Mouse (Mus musculus) midbrain, postnatal 0 days (tissue): ENCODE results near the gene Nhlrc2. TPM values are rescaled to one million over a fixed set of nuclear protein-coding genes. Genes with fewer than 3 reads are reported as not detected.

Source experiments
- ATAC-seq: fragments of 200-750 bp; cut with Nextera tagmentation; 2 replicates; pipeline ENCODE4 v1.8.0; 2017; ENCODE audit warnings: moderate number of reproducible peaks, mild to moderate bottlenecking, moderate TSS enrichment, moderate library complexity; ENCODE audit not compliant: low FRiP score
- DNase-seq: peaks from one replicate; pipeline ENCODE4 v3.0.0-alpha.2; 2015; ENCODE audit warnings: low spot score
- H3K27ac ChIP-seq: fragments of 300-500 bp; sonication (generic); 2 replicates; pipeline ENCODE4 v1.5.1; 2014; ENCODE audit warnings: low read depth, mild to moderate bottlenecking, low read length, mixed read lengths
- H3K27me3 ChIP-seq: fragments of 300-500 bp; sonication (generic); 2 replicates; pipeline ENCODE4 v1.6.1; 2014; ENCODE audit warnings: low read length, control low read depth, mixed read lengths; ENCODE audit not compliant: insufficient read depth
- H3K36me3 ChIP-seq: fragments of 300-500 bp; sonication (generic); 2 replicates; pipeline ENCODE4 v1.6.1; 2014; ENCODE audit warnings: low read length, control low read depth, mixed read lengths; ENCODE audit not compliant: insufficient read depth
- H3K4me1 ChIP-seq: fragments of 300-500 bp; sonication (generic); 2 replicates; pipeline ENCODE4 v1.6.1; 2014; ENCODE audit warnings: mild to moderate bottlenecking, control low read depth, antibody characterized with exemption, low read length, mixed read lengths; ENCODE audit not compliant: insufficient read depth
- H3K4me2 ChIP-seq: fragments of 300-500 bp; sonication (generic); 2 replicates; pipeline ENCODE4 v1.6.1; 2014; ENCODE audit warnings: low read depth, mild to moderate bottlenecking, low read length, mixed read lengths; ENCODE audit not compliant: poor library complexity, severe bottlenecking
- H3K4me3 ChIP-seq: fragments of 300-500 bp; sonication (generic); 2 replicates; pipeline ENCODE4 v1.5.1; 2014; ENCODE audit warnings: low read depth, mild to moderate bottlenecking, low read length, moderate library complexity
- H3K9ac ChIP-seq: fragments of 300-500 bp; sonication (generic); replicated peaks from 2 replicates; pipeline ENCODE4 v1.6.1; 2014; ENCODE audit warnings: mild to moderate bottlenecking, low read length, moderate library complexity, mixed read lengths; ENCODE audit not compliant: poor library complexity, severe bottlenecking
- H3K9me3 ChIP-seq: fragments of 300-500 bp; sonication (generic); 2 replicates; pipeline ENCODE4 v1.6.1; 2016; ENCODE audit warnings: low read length, control low read depth
- CTCF ChIP-seq: IDR thresholded peaks from 2 replicates; pipeline ENCODE4 v1.5.1; 2016; ENCODE audit warnings: antibody characterized with exemption, mild to moderate bottlenecking
- WGBS: fragments of 180-500 bp; shearing (Covaris S2); extraction: QIAGEN DNeasy Blood & Tissue Kit; methylation state at CpG from one replicate; pipeline ENCODE4 v1.1.7; 2014; 5-methylcytosine and 5-hydroxymethylcytosine counted together
- polyA plus RNA-seq: library from polyadenylated mRNA; unstranded; fragments of >200 nt; fragmentation: Nextera tagmentation; extraction: Ambion mirVana; gene quantifications from 2 replicates; pipeline ENCODE4 v1.2.1, GENCODE M21; 2015
- total RNA-seq: library from RNA; depleted of rRNA; stranded (reverse); fragments of >200 nt; gene quantifications from 2 replicates; pipeline ENCODE4 v1.2.3, GENCODE M21; 2014

The Nhlrc2 gene
- total and polyA plus RNA-seq, 2 experiments from 2014 or later = 6.6 to 9.9 TPM

- H3K27ac ChIP-seq = no peak overlapping the region
- no peaks in the 10 kb centered on the region for H3K9me3 ChIP-seq
- H3K4me3 ChIP-seq = no peak overlapping the region
- ATAC-seq (no peak), DNase-seq (no peak)
- no peak overlapping the region for H3K9ac ChIP-seq
- WGBS = 91% methylated on average over 5 of the region's 5 CpGs
- TF ChIP-seq CTCF = no peak
- no peaks in the 10 kb centered on the region for H3K36me3 ChIP-seq
- no peaks in the 10 kb centered on the region for H3K27me3 ChIP-seq
- no peak overlapping the region for H3K4me2 ChIP-seq
- H3K4me1 ChIP-seq = no peaks in the 10 kb centered on the region
Measured at GRCm38 (mm10) chr19:56614131-56614530, 66.1 kb downstream of the Nhlrc2 start.

DNA sequence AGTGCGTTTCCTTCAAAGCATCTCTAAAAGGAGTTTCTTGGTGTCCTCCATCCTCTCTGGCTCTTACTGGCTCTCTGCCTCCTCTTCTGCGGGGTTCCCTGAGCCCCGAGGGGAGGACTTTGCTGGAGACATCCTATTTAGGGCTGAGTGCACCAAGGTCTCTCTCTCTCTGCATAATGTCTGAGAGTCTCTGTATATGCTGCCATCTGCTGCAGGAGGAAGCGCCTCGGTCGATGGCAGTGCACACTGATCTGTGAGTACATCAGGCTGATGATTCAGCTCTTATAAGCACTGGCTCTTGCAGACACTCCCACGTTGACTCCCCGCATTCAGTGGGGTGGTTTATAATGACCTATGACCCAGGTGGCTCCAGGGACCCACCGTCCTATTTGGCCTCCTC, 70.8 kb downstream of the Nhlrc2 start:
- Histone ChIP-seq H3K4me1 (no peaks in the 10 kb centered on the region), H3K9ac (no peak overlapping the region), H3K4me3 (no peak overlapping the region), H3K27me3 (no peaks in the 10 kb centered on the region), H3K36me3 (no peaks in the 10 kb centered on the region), H3K9me3 (no peaks in the 10 kb centered on the region), H3K4me2 (no peak overlapping the region), H3K27ac (no peak overlapping the region)
- ATAC-seq (no peak), DNase-seq (no peak)
- no peak for TF ChIP-seq CTCF
- 68% methylated on average over 9 of the region's 9 CpGs for WGBS

DNA sequence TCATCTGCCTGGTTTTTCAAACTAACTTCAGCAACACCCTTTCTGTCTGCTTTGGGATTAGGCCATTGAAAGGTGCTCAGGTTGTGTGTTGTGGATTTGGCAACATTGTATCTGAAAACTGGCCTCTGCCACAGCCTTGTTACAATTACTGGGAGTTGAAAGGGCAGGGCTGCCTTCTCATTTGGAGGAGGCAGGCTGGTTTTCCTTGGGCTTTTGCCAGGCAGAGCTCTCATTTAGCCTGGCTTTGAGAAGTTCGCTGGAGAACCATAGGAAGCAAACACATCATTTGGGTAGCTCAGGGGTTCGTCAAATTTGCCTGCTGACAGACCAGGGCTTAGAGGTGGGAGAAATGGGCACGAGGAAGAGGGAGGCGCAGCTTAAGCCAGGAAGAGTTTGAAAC, 71.5 kb downstream of the Nhlrc2 start:
- H3K4me3 ChIP-seq = no peak overlapping the region
- H3K27me3 ChIP-seq = no peaks in the 10 kb centered on the region
- no peak for DNase-seq
- H3K36me3 ChIP-seq = no peaks in the 10 kb centered on the region
- H3K4me2 ChIP-seq = no peak overlapping the region
- no peak for TF ChIP-seq CTCF
- ATAC-seq = no peak
- H3K27ac ChIP-seq = no peak overlapping the region
- no peaks in the 10 kb centered on the region for H3K9me3 ChIP-seq
- H3K4me1 ChIP-seq = no peaks in the 10 kb centered on the region
- H3K9ac ChIP-seq = no peak overlapping the region
- WGBS = 75% methylated on average over 4 of the region's 4 CpGs

DNA sequence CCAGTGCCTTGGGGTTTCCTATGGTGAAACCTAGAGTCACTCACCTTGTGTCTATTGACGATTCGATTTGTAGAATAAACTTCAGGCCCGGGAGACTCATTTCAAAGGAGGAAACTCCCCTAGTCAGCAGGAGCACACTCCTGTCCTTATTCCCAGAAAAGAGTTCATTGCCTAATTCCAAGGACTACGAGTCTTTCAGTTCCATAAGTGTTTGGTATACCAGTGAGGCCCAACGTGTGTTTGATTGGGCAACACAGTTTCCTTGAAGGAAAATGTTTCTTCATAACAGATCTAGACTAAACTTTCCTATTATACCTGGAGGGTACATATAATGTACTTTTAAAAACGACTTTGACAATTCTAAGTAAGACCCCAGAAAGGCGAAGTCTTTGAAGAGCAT, 73.8 kb downstream of the Nhlrc2 start:
- WGBS = 86% methylated on average over 7 of the region's 7 CpGs
- H3K36me3 ChIP-seq = no peaks in the 10 kb centered on the region
- H3K4me1 ChIP-seq = no peaks in the 10 kb centered on the region
- no peak overlapping the region for H3K4me3 ChIP-seq
- H3K4me2 ChIP-seq = no peak overlapping the region
- no peak for ATAC-seq
- H3K9me3 ChIP-seq = no peaks in the 10 kb centered on the region
- no peak overlapping the region for H3K9ac ChIP-seq
- no peak for TF ChIP-seq CTCF
- H3K27me3 ChIP-seq = no peaks in the 10 kb centered on the region
- H3K27ac ChIP-seq = no peak overlapping the region
- DNase-seq = no peak

GRCm38 (mm10) chr19:56627881-56628472, 79.9 kb downstream of the Nhlrc2 start:
- 90% methylated on average over 10 of the region's 10 CpGs for WGBS
- Histone ChIP-seq H3K4me3 (no peak overlapping the region), H3K9me3 (no peaks in the 10 kb centered on the region), H3K4me2 (no peak overlapping the region), H3K27me3 (no peaks in the 10 kb centered on the region), H3K4me1 (no peaks in the 10 kb centered on the region), H3K27ac (no peak overlapping the region), H3K36me3 (no peaks in the 10 kb centered on the region), H3K9ac (no peak overlapping the region)
- no peak for ATAC-seq
- no peak for DNase-seq
- TF ChIP-seq CTCF = no peak

DNA sequence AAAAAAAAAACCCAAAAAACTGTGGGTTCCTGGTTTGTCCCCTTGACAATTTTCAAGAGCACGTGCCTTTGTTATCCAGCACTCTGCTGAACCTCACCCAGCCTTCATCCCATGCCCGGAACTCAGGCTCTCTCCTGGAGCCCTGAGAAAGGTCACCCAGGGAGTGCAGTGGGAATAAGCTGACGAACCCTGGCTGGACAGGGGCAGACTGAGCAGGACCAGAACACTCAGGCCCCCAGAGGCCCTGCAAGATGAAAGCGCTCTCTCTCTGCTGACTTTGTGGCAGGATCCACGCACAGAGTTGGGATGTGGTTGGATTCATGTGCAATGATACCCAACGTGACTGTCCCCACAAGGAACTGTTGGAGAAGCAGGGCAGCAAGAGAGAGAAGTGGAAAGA, 81.6 kb downstream of the Nhlrc2 start:
- Histone ChIP-seq H3K27me3 (no peaks in the 10 kb centered on the region), H3K36me3 (no peaks in the 10 kb centered on the region), H3K9ac (no peak overlapping the region), H3K27ac (no peak overlapping the region), H3K4me2 (no peak overlapping the region), H3K9me3 (no peaks in the 10 kb centered on the region), H3K4me3 (no peak overlapping the region), H3K4me1 (no peaks in the 10 kb centered on the region)
- TF ChIP-seq CTCF = no peak
- DNase-seq (no peak), ATAC-seq (no peak)
- 74% methylated on average over 6 of the region's 6 CpGs for WGBS
